In the genomic region with DNA sequence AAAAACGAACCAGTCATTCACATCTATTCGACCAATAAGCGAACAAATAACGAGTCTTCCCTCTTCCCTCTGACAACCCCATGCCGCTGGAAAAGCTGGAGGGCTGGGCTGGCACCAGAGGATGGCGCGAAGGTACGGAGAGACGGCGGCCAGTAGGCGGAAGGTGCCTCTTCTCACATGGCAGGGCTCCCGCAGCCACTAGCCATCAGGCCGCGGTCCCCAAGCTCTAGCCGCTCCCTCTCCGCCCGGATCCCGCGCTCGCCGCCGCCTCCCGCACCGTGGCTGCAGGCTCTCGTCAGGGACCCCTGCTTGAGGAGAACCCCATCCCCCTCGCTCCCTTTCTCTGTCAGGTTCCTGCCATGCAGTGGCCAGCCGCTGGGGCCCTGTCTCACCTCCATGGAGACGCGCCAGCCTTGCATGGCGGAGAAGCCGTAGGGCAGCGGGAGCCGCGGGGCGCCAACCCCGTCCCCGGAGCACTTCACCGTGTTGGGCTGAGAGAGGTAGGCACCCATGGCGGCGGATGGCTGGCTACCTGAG, we compare ENCODE assay signal across 7 mouse cellular contexts. TPM values are rescaled to one million over a fixed set of nuclear protein-coding genes. Genes with fewer than 3 reads are reported as not detected.
DNase-seq lines count a peak whose midpoint lies in the region; ATAC-seq lines count a peak whose summit lies in the region.

No protein-coding gene starts in this region.

- H3K27ac ChIP-seq in stomach, embryonic 16.5 days (ENCODE audit: low read length), result peak overlapping the region; percentile 90

- H3K9me3 ChIP-seq in stomach, embryonic 16.5 days (replicated peaks; ENCODE audit: control insufficient read depth, low read length), result no peaks in the 10 kb centered on the region

- under 1% methylated on average over 40 of the region's 40 CpGs for WGBS in stomach, embryonic 16.5 days

- DNase-seq in spleen, postnatal 36 days (ENCODE audit: low spot score in 2 of 2), result peak; percentile 33 to 40
- DNase-seq in spleen, adult 18-20 months, result no peak
- peak; percentile 42 for DNase-seq in c-Kit-negative CD71-positive TER-119-positive erythroid progenitor cells, embryonic 14.5 days (ENCODE audit: low read depth, low spot score)
- DNase-seq in frontal cortex, postnatal 36 days (ENCODE audit: low spot score in 2 of 2), result peak; percentile 41 to 57
- DNase-seq in layer of hippocampus, postnatal 25 days (ENCODE audit: extremely low spot score in 1 of 2, low spot score in 1 of 2), result peak; percentile 27 to 44

- no peaks in the 10 kb centered on the region for H3K36me3 ChIP-seq in stomach, embryonic 16.5 days (ENCODE audit: control insufficient read depth, insufficient read depth, low read length)

- H3K4me3 ChIP-seq in stomach, embryonic 16.5 days (replicated peaks; ENCODE audit: low read length), result peak overlapping the region; percentile 87

- peak; percentile 7; the same call in 1 of the 2 replicates for ATAC-seq in megakaryocyte progenitor cell, adult 5-6 weeks (replicated peaks; ENCODE audit: poor library complexity)
- ATAC-seq in stomach, embryonic 16.5 days (ENCODE audit: insufficient read depth, low FRiP score), result peak; percentile 59

- H3K4me2 ChIP-seq in stomach, embryonic 16.5 days (ENCODE audit: low read depth, low read length), result peak overlapping the region; percentile 69

- peak overlapping the region; percentile 92 for H3K9ac ChIP-seq in stomach, embryonic 16.5 days (ENCODE audit: low read length)

- H3K27me3 ChIP-seq in stomach, embryonic 16.5 days (ENCODE audit: control insufficient read depth, insufficient read depth, low read length), result no peaks in the 10 kb centered on the region

- H3K4me1 ChIP-seq in stomach, embryonic 16.5 days (ENCODE audit: control insufficient read depth, insufficient read depth, low read length), result peaks cover 4% of the 10 kb centered on the region

RNA-seq across cellular contexts. Expression of a gene that starts 0.5 kb away (rescaled TPM):
- 10 to 100 TPM; 77.0 to 77.2 TPM for total RNA-seq in layer of hippocampus, postnatal 25 days (2021)
- total RNA-seq in megakaryocyte progenitor cell, adult 5-6 weeks (2015), result 109 and 131 TPM in 2 replicates
- total RNA-seq in megakaryocyte progenitor cell, adult 5-6 weeks (2017), result 168 and 213 TPM in 2 replicates
- polyA plus RNA-seq in stomach, embryonic 16.5 days (2015; fragmentation: Nextera tagmentation; extraction: Ambion mirVana), result 107 and 108 TPM in 2 replicates

RNA-seq across cellular contexts. Expression of a gene that starts 17.9 kb away (rescaled TPM):
- total RNA-seq in layer of hippocampus, postnatal 25 days (2021), result 10 to 100 TPM; 25.7 to 31.5 TPM
- 7.1 and 7.3 TPM in 2 replicates for total RNA-seq in megakaryocyte progenitor cell, adult 5-6 weeks (2015)
- 4.3 and 4.5 TPM in 2 replicates for total RNA-seq in megakaryocyte progenitor cell, adult 5-6 weeks (2017)
- 4.1 and 5.2 TPM in 2 replicates for polyA plus RNA-seq in stomach, embryonic 16.5 days (2015; fragmentation: Nextera tagmentation; extraction: Ambion mirVana)

RNA-seq across cellular contexts. Expression of a gene that starts 20.7 kb away (rescaled TPM):
- total RNA-seq in layer of hippocampus, postnatal 25 days (2021), result 10 to 100 TPM; 83.5 to 88.5 TPM
- total RNA-seq in megakaryocyte progenitor cell, adult 5-6 weeks (2015), result 39.2 and 39.4 TPM in 2 replicates
- 77.5 and 98.0 TPM in 2 replicates for total RNA-seq in megakaryocyte progenitor cell, adult 5-6 weeks (2017)
- polyA plus RNA-seq in stomach, embryonic 16.5 days (2015; fragmentation: Nextera tagmentation; extraction: Ambion mirVana), result 146 and 158 TPM in 2 replicates

RNA-seq across cellular contexts. Expression of a gene that starts 21.1 kb away (rescaled TPM):
- total RNA-seq in layer of hippocampus, postnatal 25 days (2021), result not detected
- total RNA-seq in megakaryocyte progenitor cell, adult 5-6 weeks (2015), result not detected in 2 replicates
- 0.25 TPM in 1 of 2 replicates, not detected in the other for total RNA-seq in megakaryocyte progenitor cell, adult 5-6 weeks (2017)
- polyA plus RNA-seq in stomach, embryonic 16.5 days (2015; fragmentation: Nextera tagmentation; extraction: Ambion mirVana), result 0.45 TPM in 1 of 2 replicates, not detected in the other

RNA-seq across cellular contexts. Expression of a gene that starts 26.7 kb away (rescaled TPM):
- total RNA-seq in layer of hippocampus, postnatal 25 days (2021), result 10 to 100 TPM; 46.8 to 56.7 TPM
- total RNA-seq in megakaryocyte progenitor cell, adult 5-6 weeks (2015), result 27.8 and 33.1 TPM in 2 replicates
- 36.7 and 41.9 TPM in 2 replicates for total RNA-seq in megakaryocyte progenitor cell, adult 5-6 weeks (2017)
- 66.5 and 66.7 TPM in 2 replicates for polyA plus RNA-seq in stomach, embryonic 16.5 days (2015; fragmentation: Nextera tagmentation; extraction: Ambion mirVana)

Comparison
In these comparisons a context has a peak if more than half of its experiments do, and no peak if none do; other contexts are left out.
1. DNase-seq: peak in spleen, postnatal 36 days (2 of 2), c-Kit-negative CD71-positive TER-119-positive erythroid progenitor cells, embryonic 14.5 days (single experiment), frontal cortex, postnatal 36 days (2 of 2) and layer of hippocampus, postnatal 25 days (2 of 2); none in spleen, adult 18-20 months (0 of 2).